Mouse (Mus musculus) embryonic facial prominence, embryonic 14.5 days (tissue): ENCODE measurements around the gene Kcnd1. TPM values are rescaled to one million over a fixed set of nuclear protein-coding genes. Genes with fewer than 3 reads are reported as not detected.

Source experiments
- microRNA counts: library from miRNA; unstranded; fragments of <30 nt; microRNA quantifications from one replicate; lab custom pipeline; 2017
- microRNA-seq: library from miRNA; unstranded; fragments of <30 nt; microRNA quantifications from one replicate; pipeline ENCODE4, GENCODE M21; 2016; ENCODE audit warnings: borderline number of aligned reads
- polyA plus RNA-seq: library from polyadenylated mRNA; unstranded; fragments of >200 nt; fragmentation: Nextera tagmentation; extraction: Ambion mirVana; gene quantifications from 2 replicates; pipeline ENCODE4 v1.2.1, GENCODE M21; 2014

Kcnd1 gene
- polyA plus RNA-seq, 1 experiment from 2014 or later, result 3.2 TPM

MicroRNAs within 50 kb of the gene (microRNA counts, 519-probe panel; counts per million panel counts)
- 2,530 counts per million, percentile 50 among the panel's probes with 10 or more counts for microRNA mmu-miR-1198 (lab: Ali Mortazavi, UCI)

Small RNAs within 50 kb of the gene (microRNA-seq; reads per million reads assigned to microRNA genes)
- gene Mir1198, result 25.1 reads per million, percentile 36 among the genes with 10 or more reads in this experiment

Other genes with a start within 250 kb of the Kcnd1 start
- gene Foxp3, start 248.6 kb upstream of the Kcnd1 start, polyA plus RNA-seq, result not detected in 2 replicates
- 1.8 and 2.1 TPM in 2 replicates for gene Ppp1r3f, start 248.0 kb upstream of the Kcnd1 start, polyA plus RNA-seq
- gene Ccdc22, start 216.8 kb upstream of the Kcnd1 start, polyA plus RNA-seq, result 22.6 and 27.2 TPM in 2 replicates
- gene Cacna1f, start 215.2 kb upstream of the Kcnd1 start, polyA plus RNA-seq, result 0.04 and 0.08 TPM in 2 replicates
- gene Syp, start 183.8 kb upstream of the Kcnd1 start, polyA plus RNA-seq, result 4.6 and 4.7 TPM in 2 replicates
- gene Prickle3, start 165.0 kb upstream of the Kcnd1 start, polyA plus RNA-seq, result 7.5 and 8.3 TPM in 2 replicates
- gene Plp2, start 150.9 kb upstream of the Kcnd1 start, polyA plus RNA-seq, result 199 and 201 TPM in 2 replicates
- gene Magix, start 141.0 kb upstream of the Kcnd1 start, polyA plus RNA-seq, result 0.50 and 0.59 TPM in 2 replicates
- gene Gpkow, start 125.2 kb upstream of the Kcnd1 start, polyA plus RNA-seq, result 40.0 and 42.1 TPM in 2 replicates
- 18.7 and 26.5 TPM in 2 replicates for gene Wdr45, start 108.0 kb upstream of the Kcnd1 start, polyA plus RNA-seq
- not detected in 2 replicates for gene Gm45208, start 100.0 kb upstream of the Kcnd1 start, polyA plus RNA-seq
- gene Praf2, start 93.8 kb upstream of the Kcnd1 start, polyA plus RNA-seq, result 83.5 and 85.5 TPM in 2 replicates
- 11.0 and 14.8 TPM in 2 replicates for gene Ccdc120, start 71.4 kb upstream of the Kcnd1 start, polyA plus RNA-seq
- 19.5 and 21.0 TPM in 2 replicates for gene Tfe3, start 59.7 kb upstream of the Kcnd1 start, polyA plus RNA-seq
- 32.1 and 32.9 TPM in 2 replicates for gene Gripap1, start 32.5 kb upstream of the Kcnd1 start, polyA plus RNA-seq
- 31.1 and 32.3 TPM in 2 replicates for gene Otud5, start 19.1 kb downstream of the Kcnd1 start, polyA plus RNA-seq
- gene Pim2, start 56.0 kb downstream of the Kcnd1 start, polyA plus RNA-seq, result 4.8 and 6.1 TPM in 2 replicates
- gene Slc35a2, start 61.7 kb downstream of the Kcnd1 start, polyA plus RNA-seq, result 28.6 and 30.0 TPM in 2 replicates
- 92.3 and 98.1 TPM in 2 replicates for gene Pqbp1, start 77.0 kb downstream of the Kcnd1 start, polyA plus RNA-seq
- gene Timm17b, start 77.1 kb downstream of the Kcnd1 start, polyA plus RNA-seq, result 170 and 176 TPM in 2 replicates
- not detected in 2 replicates for gene Gm10491, start 85.5 kb downstream of the Kcnd1 start, polyA plus RNA-seq
- gene Gm10490, start 87.3 kb downstream of the Kcnd1 start, polyA plus RNA-seq, result not detected in 2 replicates
- 8.6 and 9.3 TPM in 2 replicates for gene Pcsk1n, start 97.5 kb downstream of the Kcnd1 start, polyA plus RNA-seq
- gene Eras, start 106.3 kb downstream of the Kcnd1 start, polyA plus RNA-seq, result not detected in 2 replicates
- gene Hdac6, start 125.6 kb downstream of the Kcnd1 start, polyA plus RNA-seq, result 24.0 and 27.7 TPM in 2 replicates
- gene Gata1, start 155.8 kb downstream of the Kcnd1 start, polyA plus RNA-seq, result 0.86 and 1.4 TPM in 2 replicates
- not detected in 2 replicates for gene Glod5, start 196.2 kb downstream of the Kcnd1 start, polyA plus RNA-seq